Mouse (Mus musculus) urinary bladder, postnatal 4 days (tissue): ENCODE data around the gene Usp3.
A peak's percentile ranks its signal among the peaks of the same experiment; 100 is the strongest.

Experiments used
- DNase-seq, 2 experiments: peaks; one replicate each; pipeline ENCODE4 v3.0.0; 2021 to 2022; ENCODE audit warnings: low spot score in 2 of 2

The Usp3 gene

GRCm38 (mm10) chr9:66571986-66572700 is 20.8 kb downstream of the Usp3 start:
- no peak for DNase-seq

GRCm38 (mm10) chr9:66562215-66562614 is 30.7 kb downstream of the Usp3 start:
- DNase-seq, result no peak

GRCm38 (mm10) chr9:66561496-66561895 is 31.4 kb downstream of the Usp3 start:
- DNase-seq, result no peak

GRCm38 (mm10) chr9:66560728-66561127 is 32.2 kb downstream of the Usp3 start:
- DNase-seq, result no peak

GRCm38 (mm10) chr9:66560295-66560694 is 32.6 kb downstream of the Usp3 start:
- no peak for DNase-seq

- no peak for DNase-seq
These were observed 34.0 kb downstream of the Usp3 start for GRCm38 (mm10) chr9:66558971-66559370.

- DNase-seq, result no peak
These were observed 50.2 kb downstream of the Usp3 start for GRCm38 (mm10) chr9:66542785-66543184.

GRCm38 (mm10) chr9:66521595-66521994 is 71.3 kb downstream of the Usp3 start:
- DNase-seq, result no peak

- no peak for DNase-seq
These were observed 72.6 kb downstream of the Usp3 start for GRCm38 (mm10) chr9:66520299-66520698.

- no peak for DNase-seq
These were observed 74.0 kb downstream of the Usp3 start for GRCm38 (mm10) chr9:66518901-66519300.

- no peak for DNase-seq
These were observed 74.7 kb downstream of the Usp3 start for GRCm38 (mm10) chr9:66518251-66518650.

GRCm38 (mm10) chr9:66517746-66518145 is 75.2 kb downstream of the Usp3 start:
- no peak for DNase-seq

GRCm38 (mm10) chr9:66516296-66516940 is 76.5 kb downstream of the Usp3 start:
- no peak for DNase-seq

GRCm38 (mm10) chr9:66515680-66516210 is 77.2 kb downstream of the Usp3 start:
- no peak for DNase-seq

- DNase-seq, result no peak
These were observed 77.8 kb downstream of the Usp3 start for GRCm38 (mm10) chr9:66515115-66515514.

- DNase-seq, result peak; percentile 61 to 68
These were observed 78.6 kb downstream of the Usp3 start, which contains the start of gene Fbxl22 for GRCm38 (mm10) chr9:66514256-66514770. TSS of gene Fbxl22 (minus strand) at chr9:66514593.

GRCm38 (mm10) chr9:66513661-66514255 is 79.2 kb downstream of the Usp3 start:
- DNase-seq, result no peak

GRCm38 (mm10) chr9:66513150-66513549 is 79.8 kb downstream of the Usp3 start:
- DNase-seq, result no peak

GRCm38 (mm10) chr9:66512351-66512671 is 80.6 kb downstream of the Usp3 start:
- DNase-seq, result peak; percentile 82 to 87

GRCm38 (mm10) chr9:66511580-66512350 is 81.2 kb downstream of the Usp3 start:
- DNase-seq, result peak; percentile 94 to 95

- no peak for DNase-seq
These were observed 82.0 kb downstream of the Usp3 start for GRCm38 (mm10) chr9:66510944-66511343.

- no peak for DNase-seq
These were observed 82.5 kb downstream of the Usp3 start for GRCm38 (mm10) chr9:66510351-66510841.
